Mouse (Mus musculus) urinary bladder, postnatal 25 days (tissue): ENCODE measurements at regions not wholly inside any gene's neighbourhood (a gene's known extent, or its start where the extent isn't known, plus 50 kb on each side); places are given as distances from the start of the nearest gene placed in this dataset.

Experiments used
- DNase-seq: peaks from one replicate; pipeline ENCODE4 v3.0.0; 2022; ENCODE audit warnings: low spot score

DNA sequence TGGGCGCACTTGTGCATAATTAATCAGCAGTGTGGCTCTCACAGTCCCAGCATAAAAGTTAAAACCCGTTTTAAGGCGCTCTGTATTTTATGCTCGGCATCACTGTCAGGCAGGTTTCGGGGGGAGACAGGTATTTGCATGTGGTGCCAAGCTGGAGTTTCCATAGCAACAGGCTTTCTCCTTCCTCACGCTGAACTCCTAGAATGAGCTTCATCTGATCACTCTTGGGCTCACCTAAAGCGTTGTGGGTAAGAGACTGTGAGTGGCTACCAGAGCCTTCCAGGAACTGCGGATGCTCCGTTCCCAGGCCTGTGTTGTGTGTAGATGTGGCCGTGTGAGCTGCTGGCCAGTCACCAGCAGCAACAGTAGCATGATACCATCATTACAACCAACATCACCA, 161.5 kb downstream of the Ajap1 start:
- DNase-seq, result no peak

DNA sequence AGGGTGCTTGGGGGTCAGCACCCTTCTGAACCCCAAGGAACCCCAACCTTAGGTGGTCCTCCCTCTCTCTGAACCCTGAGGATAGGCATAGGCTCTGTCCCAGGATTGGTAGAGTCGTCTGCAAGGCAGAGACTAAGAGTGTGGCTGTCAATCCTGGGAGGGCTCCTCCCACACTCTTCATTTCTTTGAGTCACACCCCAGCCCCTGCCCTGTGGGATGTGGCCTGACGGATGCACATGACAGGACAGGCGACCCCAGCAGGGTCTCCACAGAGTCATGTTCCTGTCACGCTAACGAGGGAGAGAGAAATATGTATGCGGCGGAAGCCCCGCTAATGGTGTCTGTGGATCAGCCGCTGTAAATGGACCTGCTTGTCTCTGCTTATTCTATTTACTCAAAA, 162.0 kb downstream of the Ajap1 start:
- no peak for DNase-seq

DNA sequence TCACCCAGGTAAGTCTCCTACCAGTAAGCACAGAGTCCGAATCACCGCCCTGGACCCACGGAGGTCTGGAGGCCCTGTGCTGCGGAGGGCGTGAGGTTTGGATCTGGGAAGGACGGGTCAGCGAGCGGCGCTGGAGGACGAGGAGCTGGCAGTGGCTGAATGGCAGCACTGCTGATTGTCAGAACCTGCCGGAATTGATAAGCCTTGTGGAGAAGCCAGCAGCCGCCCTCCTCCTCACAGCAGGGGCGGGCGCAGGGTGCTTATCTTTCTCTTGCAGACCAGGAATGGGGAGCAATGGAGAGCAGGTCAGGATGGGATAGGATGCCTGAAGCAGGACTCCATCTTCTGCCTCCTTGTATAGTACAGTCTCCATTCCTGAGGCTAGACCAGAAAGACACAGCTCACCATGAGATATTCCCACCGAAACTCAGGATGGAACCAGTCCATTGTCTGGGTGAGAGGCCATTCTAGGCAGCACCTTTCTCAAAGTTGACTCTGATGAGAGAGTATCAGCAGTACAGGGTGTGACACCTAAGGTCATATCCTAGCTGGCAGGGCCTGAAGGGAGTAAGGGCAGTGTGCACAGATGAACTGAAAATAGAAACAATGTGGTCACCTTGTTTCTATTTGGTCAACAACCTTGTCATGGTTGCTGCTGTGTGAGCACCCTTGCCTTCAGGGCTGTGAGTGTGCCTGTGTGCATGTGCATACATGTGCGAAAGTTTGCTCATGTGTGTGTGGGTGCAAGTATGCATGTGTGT, 165.5 kb downstream of the Ajap1 start:
- DNase-seq, result no peak

DNA sequence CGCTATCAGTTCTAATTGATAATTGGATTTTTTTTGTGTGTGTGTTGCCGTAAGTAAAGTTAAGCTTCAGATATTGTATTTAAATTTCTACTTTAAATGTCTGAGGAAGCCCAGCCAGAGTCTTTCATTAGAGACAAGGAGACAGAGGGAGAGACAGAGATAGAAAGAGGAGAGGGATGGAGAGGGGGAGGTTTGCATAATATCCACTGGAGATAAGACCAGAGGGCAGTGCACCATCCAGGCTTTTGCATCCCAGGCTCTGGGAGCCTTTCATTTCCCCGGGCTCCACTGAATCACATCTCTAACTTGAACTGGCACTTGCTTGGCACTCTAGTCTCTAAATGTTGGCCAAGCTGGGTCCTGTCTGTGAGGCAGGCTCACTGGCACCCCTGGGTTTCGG, 166.1 kb downstream of the Ajap1 start:
- DNase-seq, result no peak

DNA sequence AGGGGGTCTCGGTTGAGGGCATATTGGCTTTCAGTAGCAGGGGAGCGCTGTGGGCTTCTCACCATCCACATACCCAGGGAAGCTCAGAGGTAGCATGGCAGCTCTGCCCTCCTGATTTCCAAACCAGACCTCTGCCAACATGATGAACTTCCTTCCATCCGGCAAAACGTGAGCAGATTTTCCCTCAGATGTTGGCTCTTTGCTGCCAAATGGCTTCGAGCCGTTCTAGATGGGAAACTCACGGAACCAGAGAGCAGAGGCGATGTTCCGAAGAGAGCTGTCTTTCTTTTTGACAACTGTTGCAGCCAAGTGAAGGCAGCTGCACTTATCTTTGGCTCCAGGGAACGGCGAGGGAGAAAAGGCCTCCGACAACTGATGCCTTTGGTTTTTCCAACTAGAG, 168.7 kb downstream of the Ajap1 start:
- no peak for DNase-seq

DNA sequence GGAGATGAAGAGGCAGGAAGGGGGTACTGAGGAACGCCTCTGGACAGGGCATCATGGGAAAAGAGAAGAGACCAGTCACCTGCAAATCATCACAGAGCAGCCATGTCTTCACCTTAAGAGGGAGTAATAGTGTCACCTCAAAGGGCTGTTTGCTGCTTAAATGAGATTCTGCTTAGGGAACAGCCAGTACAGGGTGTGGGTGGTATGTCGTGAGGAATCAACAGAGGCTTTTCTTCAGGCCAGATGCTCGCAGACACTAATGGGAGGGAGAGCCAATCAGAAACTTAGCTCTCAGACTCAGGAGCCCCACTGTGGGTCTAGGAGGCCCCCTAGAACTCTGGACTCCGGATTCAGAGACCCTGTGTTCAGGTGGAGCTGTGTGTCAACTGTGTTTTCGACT, 171.0 kb downstream of the Ajap1 start:
- no peak for DNase-seq

DNA sequence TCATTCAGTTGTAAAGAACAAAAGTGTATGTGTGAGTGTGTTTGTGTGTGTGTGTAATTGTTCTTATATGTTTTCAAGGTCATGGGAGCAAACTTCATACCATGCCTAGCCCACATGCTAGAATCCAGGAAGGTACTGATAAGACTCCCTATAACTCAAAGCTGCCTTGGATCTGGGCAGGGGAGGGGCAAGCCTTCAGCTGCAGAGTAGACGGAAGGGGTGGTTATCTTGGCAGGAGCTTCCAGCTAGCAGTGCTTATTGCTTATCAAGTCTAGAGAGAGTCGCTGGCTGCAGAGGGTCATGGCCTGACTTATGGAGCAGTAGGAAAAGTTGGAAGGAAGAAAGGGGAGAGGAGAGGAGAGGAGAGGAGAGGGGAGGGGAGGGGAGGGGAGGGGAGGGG, 172.0 kb downstream of the Ajap1 start:
- DNase-seq, result no peak

DNA sequence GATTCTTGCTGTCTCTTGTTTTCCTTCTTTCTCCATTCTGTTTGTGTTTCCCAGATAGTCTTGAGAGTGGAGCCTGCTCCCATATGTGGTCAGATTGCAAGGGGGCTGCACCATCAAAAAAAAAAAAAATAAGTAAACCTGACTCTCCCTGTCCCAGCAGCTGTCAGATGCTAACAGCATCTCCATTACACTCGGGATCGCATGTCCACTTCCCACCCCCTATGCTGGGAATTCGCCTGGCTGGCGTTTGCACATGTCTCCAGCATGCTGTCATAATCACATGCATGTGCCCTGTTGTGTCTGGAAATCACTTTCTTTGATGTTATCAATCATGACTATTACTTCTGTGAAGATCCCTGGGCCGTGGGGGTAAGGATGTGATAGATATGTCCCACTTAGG, 179.1 kb downstream of the Ajap1 start:
- DNase-seq, result no peak

DNA sequence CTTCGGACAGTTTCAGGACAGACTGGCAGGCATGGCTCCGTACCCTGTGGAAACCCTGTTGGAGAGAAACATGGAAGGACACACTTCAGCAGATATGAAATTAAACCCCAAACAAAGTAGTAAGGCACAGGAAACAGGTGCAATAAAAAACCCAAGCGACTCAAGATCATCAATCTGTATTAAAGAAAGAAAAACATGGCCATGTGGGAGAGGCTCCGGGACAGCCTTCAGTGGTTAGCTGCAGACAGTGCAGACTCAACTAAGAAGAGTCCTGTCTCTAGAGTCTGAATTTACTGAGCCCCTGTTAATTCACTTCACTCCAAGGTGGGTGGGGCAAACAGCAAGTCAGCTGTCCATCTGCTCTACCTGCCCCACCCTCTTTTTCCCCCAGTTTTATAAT, 179.8 kb downstream of the Ajap1 start:
- DNase-seq, result no peak

DNA sequence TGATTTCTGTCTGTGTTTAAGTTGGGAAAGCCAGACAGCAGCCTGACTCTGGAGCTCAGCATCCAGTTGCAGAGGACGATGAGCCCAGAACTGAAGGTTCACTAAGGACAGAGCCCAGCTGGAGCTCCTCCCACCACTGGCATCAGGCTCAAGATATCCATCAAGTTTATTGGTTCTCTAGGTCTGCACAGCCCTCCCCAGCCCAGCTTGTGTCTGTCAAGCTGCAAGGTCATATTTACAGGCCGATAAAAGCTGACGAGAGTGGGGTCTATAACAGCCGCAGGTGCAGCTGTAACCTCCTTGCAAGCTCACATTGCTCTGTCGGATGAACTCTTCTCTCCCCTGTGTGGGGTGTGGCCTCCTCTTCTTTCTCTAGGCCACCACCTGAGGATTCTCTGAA, 184.3 kb downstream of the Ajap1 start:
- DNase-seq, result no peak

DNA sequence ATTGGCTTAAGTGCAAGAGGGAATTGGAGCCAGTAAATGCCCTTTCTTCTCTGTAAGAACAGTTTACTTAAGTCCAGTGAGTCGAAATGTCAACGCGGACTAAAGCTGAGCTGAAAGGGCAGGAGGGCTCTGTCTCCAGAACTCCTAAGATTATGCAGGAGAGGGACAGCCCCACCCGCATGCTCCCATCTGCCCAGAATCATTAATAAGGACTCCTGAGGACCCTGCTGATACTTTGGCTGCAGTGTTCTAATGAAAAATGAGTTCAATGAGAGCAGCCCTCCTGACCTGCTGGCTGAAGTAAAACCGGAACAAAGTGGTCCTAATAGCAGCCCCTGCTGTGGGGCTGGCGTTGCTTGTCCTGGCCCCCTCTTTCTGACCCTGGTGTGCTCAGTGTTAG, 187.8 kb downstream of the Ajap1 start:
- DNase-seq, result no peak

DNA sequence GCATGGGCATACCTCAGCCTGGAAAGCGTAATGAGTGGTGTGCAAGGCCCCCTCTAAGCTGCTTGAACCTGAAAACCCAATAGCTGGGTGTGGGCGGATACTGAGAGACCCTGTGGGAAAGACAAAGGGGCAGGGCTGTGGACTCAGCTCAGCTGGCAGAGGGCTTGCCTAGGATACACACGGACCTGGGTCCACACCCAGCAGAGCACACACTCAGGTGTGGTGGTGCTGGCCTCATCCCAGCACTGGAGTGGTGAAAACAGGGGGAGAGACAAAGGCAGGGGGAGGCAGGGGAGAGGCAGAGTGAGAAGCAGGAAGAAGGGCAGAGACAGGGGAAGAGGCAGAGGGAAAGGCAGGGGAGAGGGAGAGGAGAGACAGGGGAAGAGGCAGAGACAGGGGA, 189.5 kb downstream of the Ajap1 start:
- no peak for DNase-seq

DNA sequence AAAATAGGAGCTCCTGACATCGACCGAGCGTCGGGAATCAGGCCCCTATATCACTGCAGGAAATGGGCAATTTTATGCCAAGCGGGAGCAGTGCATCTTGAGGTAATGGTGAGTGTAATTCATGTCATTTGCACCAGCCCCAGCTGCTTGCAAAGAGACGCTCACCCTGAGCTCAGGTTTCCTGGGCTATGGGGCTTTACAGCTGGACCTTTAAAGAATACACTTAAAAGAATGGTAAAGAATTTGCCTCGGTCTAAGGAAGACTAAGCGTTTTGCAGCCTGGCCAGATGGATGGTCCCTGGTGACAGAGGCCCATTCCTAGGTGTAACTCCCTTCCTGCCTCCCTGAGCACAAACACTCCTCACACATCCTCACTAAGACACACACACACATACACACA, 194.2 kb downstream of the Ajap1 start:
- DNase-seq, result no peak

DNA sequence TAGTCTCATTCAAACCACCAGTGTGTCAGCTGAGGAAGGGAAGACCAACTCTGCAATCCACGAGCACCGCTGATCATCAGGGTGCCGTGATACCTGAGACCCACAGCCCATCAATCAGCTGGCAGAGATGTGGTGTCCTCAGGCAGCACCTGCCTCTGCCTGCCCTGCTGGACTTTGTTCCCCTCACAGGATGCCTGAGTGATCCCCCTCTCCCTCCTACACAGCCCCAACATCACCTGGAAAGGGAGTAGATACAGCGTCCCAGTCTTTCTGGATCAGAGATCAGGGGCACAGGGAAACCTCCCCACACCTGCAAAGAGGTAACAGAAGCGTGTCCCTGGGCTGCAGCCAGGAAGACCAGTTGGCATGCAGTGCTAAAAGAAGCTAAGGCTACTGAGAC, 198.4 kb downstream of the Ajap1 start:
- no peak for DNase-seq

DNA sequence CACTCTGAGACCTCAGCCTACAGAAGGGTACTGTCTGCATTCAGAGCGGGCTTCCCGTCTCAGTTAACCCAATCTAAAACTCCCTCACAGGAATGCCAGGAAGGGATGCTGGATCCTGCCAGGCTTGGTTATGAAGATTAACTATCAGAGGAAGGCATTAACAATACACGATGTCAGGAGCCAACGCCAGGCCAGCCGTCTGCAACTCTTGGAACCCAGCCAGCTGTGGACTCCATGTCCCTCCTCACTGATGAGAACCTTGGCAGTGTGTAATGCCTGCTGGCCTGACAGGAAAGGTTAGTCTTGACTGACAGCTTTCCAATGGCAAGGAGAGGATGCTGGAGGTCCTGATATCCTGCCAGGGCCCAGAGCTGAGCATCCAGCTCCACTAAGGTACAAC, 206.0 kb downstream of the Ajap1 start:
- DNase-seq, result no peak

DNA sequence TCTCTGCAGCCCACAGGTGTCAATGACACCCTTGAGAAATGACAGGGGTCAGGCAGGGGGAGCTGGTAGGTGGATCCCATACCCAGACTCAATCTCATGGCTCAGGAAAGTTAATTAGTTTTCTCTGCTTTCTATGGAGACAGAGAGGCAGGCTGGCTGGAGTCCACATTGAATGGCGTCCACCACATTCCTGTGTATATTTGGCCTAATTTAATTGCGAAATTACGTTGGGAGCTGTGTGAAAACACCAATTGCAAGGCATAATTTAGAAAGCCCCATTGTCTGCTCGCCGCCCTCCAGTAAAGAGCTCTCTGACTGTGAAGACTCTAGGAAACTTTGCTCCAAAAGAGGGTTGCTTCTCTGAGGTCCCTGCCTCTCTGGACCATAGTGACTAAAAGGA, 211.2 kb downstream of the Ajap1 start:
- no peak for DNase-seq

DNA sequence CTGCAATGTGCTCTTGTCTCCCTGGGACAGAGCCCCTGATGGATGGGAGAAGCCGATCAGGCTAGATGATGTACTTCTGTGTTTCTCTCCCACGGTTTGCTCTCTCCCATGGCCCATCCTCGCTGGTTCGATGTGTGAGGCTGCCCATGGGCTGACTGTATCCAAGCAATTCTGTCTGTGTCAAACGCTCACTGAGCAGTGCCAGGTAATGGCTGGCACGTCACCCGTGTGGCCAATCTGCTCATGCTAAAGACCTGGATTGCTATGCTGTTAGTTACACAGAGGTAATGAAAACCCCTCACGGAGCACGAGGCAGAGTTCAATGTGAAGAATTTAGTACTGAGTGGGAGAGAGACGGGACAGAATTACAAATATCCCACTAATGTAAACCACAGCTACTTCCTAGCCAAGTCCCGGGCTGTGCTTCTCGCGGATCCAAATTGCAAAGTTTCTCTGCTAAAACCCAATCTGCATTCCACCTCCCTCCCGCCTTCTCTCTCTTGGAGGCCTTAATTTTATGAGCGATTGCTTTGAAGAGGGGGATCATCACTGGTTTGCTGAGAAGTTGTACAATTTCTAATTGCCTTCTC, 219.3 kb downstream of the Ajap1 start:
- no peak for DNase-seq

DNA sequence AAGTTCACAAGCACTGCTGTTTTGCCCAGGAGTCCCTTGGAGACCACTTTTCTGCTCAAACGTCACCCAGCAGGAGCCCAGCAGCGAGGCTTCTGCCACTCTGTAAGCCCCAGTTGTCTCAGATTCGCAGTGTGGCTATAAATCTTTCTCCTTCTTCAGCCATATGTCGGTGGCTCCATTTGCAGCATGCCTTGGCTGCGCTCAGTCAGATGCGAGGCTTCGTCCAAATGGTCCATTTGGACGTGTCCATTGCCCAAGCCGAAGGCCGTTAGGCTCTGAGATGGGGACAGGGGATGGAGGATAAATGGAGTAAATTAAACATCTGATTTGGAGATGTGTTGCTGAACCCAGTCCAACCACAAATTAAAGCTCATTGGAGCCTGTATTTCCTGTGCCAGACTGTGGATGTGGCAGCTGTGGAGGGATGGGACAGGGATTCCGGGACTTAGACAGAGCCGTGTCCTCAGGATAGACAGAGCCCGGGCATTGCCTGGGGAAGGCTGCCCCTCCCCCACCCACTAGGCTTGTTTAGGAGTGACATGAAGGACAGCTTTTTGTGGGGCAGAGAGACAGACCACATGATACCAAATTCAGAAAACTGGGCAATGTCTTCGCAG, 221.6 kb downstream of the Ajap1 start:
- no peak for DNase-seq

DNA sequence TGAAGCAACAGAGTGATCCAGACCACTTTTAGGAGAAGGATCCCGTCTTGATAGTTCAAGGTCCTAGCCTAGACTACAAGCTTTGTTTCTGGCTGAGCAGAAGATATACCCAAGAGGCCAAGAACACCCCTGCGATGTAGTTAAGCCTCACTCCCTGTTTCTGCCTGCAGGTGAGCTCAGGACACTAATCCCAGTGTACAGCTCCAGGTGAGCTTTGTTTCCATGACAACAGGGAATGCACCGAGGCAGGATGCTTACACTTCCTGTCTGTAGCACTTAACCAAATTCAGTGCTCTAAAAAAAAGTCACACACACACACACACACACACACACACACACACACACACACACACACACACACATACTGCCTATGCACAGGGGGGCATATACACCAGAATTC, 230.7 kb downstream of the Ajap1 start:
- no peak for DNase-seq

DNA sequence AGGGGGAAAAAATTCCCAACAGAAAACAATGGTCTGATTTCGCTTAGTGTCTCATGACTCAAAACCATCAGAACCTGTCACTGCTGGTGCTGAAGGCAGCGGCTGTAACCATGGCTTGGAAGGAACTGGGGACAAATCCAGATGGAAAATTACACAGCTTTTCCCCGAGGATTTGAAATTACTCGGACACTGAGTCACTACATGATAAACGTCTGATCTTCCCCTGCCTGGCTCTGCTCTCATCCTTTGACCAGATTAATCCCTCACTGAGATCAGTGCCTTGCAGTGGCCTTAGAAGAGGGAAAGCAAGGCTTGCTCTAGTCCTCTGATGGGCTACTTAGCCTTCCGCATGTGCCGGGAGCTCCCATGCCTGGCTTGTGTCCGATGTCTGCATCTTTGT, 231.3 kb downstream of the Ajap1 start:
- no peak for DNase-seq

DNA sequence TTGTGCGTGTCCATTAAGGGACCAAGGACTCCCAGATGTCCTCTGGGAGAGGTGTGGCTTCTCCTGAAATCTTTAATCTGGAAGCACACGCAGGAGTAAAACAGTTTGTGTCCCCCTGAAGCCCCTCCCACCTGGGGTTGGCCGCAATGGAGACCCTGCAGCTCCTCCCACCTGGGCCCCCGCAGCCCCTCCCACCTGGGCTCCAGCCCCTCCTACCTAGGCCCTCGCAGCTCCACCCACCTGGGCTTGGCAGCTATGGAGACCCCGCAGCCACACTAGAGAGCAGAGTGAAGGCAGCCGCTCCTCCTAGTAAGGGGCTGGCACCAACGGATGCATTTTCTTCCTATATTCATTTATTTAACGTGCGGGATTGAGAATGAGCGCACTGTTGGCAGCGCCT, 245.9 kb downstream of the Ajap1 start:
- DNase-seq, result no peak

DNA sequence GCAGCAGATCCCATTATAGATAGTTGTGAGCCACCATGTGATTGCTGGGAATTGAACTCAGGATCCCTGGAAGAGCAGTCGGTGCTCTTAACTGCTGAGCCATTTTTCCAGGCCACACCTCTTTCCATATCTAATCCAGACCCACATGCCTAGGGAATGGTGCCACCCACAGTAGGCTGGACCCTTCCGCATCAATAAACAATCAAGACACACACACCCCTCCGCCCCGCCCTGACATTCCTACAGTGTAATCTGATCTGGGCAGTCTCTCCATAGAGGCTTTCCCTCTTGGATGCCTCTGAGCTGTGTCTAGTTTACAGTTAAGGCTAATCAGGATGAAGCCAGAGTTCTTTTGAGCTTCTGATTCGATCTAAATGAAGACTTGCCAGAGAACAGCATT, 248.8 kb downstream of the Ajap1 start:
- DNase-seq, result no peak

DNA sequence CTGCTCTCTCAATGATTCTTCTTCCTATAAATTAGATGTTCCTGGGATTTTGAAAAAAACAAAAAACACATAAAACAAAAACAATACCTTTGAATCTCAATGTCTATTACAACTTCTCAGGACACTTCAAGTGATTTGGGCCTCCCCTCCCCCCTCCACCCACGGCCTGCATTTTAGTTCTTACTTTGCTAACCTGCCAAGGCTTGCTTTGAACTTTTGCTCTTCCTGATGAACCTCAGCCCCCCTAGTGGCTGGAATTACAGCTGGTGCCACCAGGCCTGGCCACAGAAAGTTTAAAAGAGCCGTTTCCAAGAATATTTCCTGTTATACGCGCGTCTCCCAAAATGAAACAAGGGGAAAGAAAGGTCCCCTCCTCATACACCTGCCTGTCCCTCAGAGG, 253.4 kb downstream of the Ajap1 start:
- no peak for DNase-seq
